Mouse (Mus musculus): ENCODE results near the gene Fam167b. TPM values are rescaled to one million over a fixed set of nuclear protein-coding genes. Genes with fewer than 3 reads are reported as not detected.

Fam167b gene
- total RNA-seq, 1 experiment: not detected

GRCm38 (mm10) chr4:129584884-129585608 lies 6.7 kb upstream of the Fam167b start:
- H3K9me3 ChIP-seq (ENCODE audit: control insufficient read depth, insufficient read depth, low read depth, low read length): no peaks in the 10 kb centered on the region
- peaks cover 0 to 13% of the 10 kb centered on the region in 2 experiments; a peak in 1 of 4 replicates for H3K4me1 ChIP-seq (ENCODE audit: control insufficient read depth in 2 of 2, insufficient read depth in 2 of 2, low read length in 2 of 2, poor library complexity in 1 of 2)
- no peaks in the 10 kb centered on the region for H3K36me3 ChIP-seq (ENCODE audit: control insufficient read depth, insufficient read depth, low read length, poor library complexity, severe bottlenecking)
- H3K27ac ChIP-seq (ENCODE audit: insufficient read depth, low read depth, low read length, poor library complexity, severe bottlenecking): peak overlapping the region; percentile 74
- DNase-seq (ENCODE audit: low read depth, low spot score): peak; percentile 82
- peak overlapping the region; percentile 81 for H3K9ac ChIP-seq (ENCODE audit: insufficient read depth, low read depth, low read length, poor library complexity, severe bottlenecking)
- in situ Hi-C loops (cut with MboI; ENCODE audit: low sequenced_read_pairs in 2 of 2, unreplicated experiment in 2 of 2): no loop called here
- no peak for TF ChIP-seq ZC3H11A (IDR thresholded peaks at IDR 0.05; ENCODE audit: borderline replicate concordance, low read depth, low read length)
- TF ChIP-seq ZNF384 (IDR thresholded peaks at IDR 0.05; ENCODE audit: low read depth, low read length): no peak
- TF ChIP-seq HCFC1 (IDR thresholded peaks at IDR 0.05; ENCODE audit: borderline replicate concordance, insufficient read depth, low read length): no peak
- no peak for TF ChIP-seq CHD2 (IDR thresholded peaks at IDR 0.05; ENCODE audit: low read depth, low read length)
- no peak for TF ChIP-seq MAFK (IDR thresholded peaks at IDR 0.05; ENCODE audit: insufficient read depth, low read depth, low read length)
- H3K4me3 ChIP-seq (ENCODE audit: insufficient read depth in 1 of 2, low read depth in 1 of 2, low read length in 2 of 2, poor library complexity in 1 of 2, severe bottlenecking in 1 of 2): peak overlapping the region; percentile 58 to 59; a peak in 3 of 4 replicates

- no peaks in the 10 kb centered on the region for H3K9me3 ChIP-seq (ENCODE audit: control insufficient read depth, insufficient read depth, low read depth, low read length)
- TF ChIP-seq ZNF384 (IDR thresholded peaks at IDR 0.05; ENCODE audit: low read depth, low read length) (no peak), MAFK (IDR thresholded peaks at IDR 0.05; ENCODE audit: insufficient read depth, low read depth, low read length) (no peak)
- in situ Hi-C loops (cut with MboI; ENCODE audit: low sequenced_read_pairs in 2 of 2, unreplicated experiment in 2 of 2): no loop called here
- H3K4me3 ChIP-seq (ENCODE audit: insufficient read depth in 1 of 2, low read depth in 1 of 2, low read length in 2 of 2, poor library complexity in 1 of 2, severe bottlenecking in 1 of 2): peak overlapping the region; percentile 58 to 59; a peak in 1 of 4 replicates
- no peak overlapping the region; the same call in 1 of the 2 replicates for H3K9ac ChIP-seq (ENCODE audit: insufficient read depth, low read depth, low read length, poor library complexity, severe bottlenecking)
- no peak overlapping the region; the same call in 1 of the 2 replicates for H3K27ac ChIP-seq (ENCODE audit: insufficient read depth, low read depth, low read length, poor library complexity, severe bottlenecking)
- no peaks in the 10 kb centered on the region for H3K36me3 ChIP-seq (ENCODE audit: control insufficient read depth, insufficient read depth, low read length, poor library complexity, severe bottlenecking)
- H3K4me1 ChIP-seq (ENCODE audit: control insufficient read depth in 2 of 2, insufficient read depth in 2 of 2, low read length in 2 of 2, poor library complexity in 1 of 2): peaks cover 0 to 13% of the 10 kb centered on the region in 2 experiments; a peak in 1 of 4 replicates
- DNase-seq (ENCODE audit: low read depth, low spot score): no peak
Observed at GRCm38 (mm10) chr4:129584370-129584769, 6.0 kb upstream of the Fam167b start.

- no peaks in the 10 kb centered on the region for H3K9me3 ChIP-seq (ENCODE audit: control insufficient read depth, insufficient read depth, low read depth, low read length)
- peaks cover 0 to 13% of the 10 kb centered on the region in 2 experiments; a peak in 1 of 4 replicates for H3K4me1 ChIP-seq (ENCODE audit: control insufficient read depth in 2 of 2, insufficient read depth in 2 of 2, low read length in 2 of 2, poor library complexity in 1 of 2)
- H3K27ac ChIP-seq (ENCODE audit: insufficient read depth, low read depth, low read length, poor library complexity, severe bottlenecking): no peak overlapping the region
- H3K4me3 ChIP-seq (ENCODE audit: insufficient read depth in 1 of 2, low read depth in 1 of 2, low read length in 2 of 2, poor library complexity in 1 of 2, severe bottlenecking in 1 of 2): no peak overlapping the region
- peak; percentile 45 for DNase-seq (ENCODE audit: low read depth, low spot score)
- TF ChIP-seq CHD2 (IDR thresholded peaks at IDR 0.05; ENCODE audit: low read depth, low read length) (no peak), ZNF384 (IDR thresholded peaks at IDR 0.05; ENCODE audit: low read depth, low read length) (no peak), MAFK (IDR thresholded peaks at IDR 0.05; ENCODE audit: insufficient read depth, low read depth, low read length) (no peak), HCFC1 (IDR thresholded peaks at IDR 0.05; ENCODE audit: borderline replicate concordance, insufficient read depth, low read length) (no peak), ZC3H11A (IDR thresholded peaks at IDR 0.05; ENCODE audit: borderline replicate concordance, low read depth, low read length) (no peak)
- in situ Hi-C loops (cut with MboI; ENCODE audit: low sequenced_read_pairs in 2 of 2, unreplicated experiment in 2 of 2): no loop called here
- no peaks in the 10 kb centered on the region for H3K36me3 ChIP-seq (ENCODE audit: control insufficient read depth, insufficient read depth, low read length, poor library complexity, severe bottlenecking)
- H3K9ac ChIP-seq (ENCODE audit: insufficient read depth, low read depth, low read length, poor library complexity, severe bottlenecking): peak overlapping the region; percentile 47; the same call in 1 of the 2 replicates
Observed at GRCm38 (mm10) chr4:129582251-129582650, 3.9 kb upstream of the Fam167b start.

GRCm38 (mm10) chr4:129580347-129580746 lies 2.0 kb upstream of the Fam167b start:
- Histone ChIP-seq H3K9me3 (ENCODE audit: control insufficient read depth, insufficient read depth, low read depth, low read length) (no peaks in the 10 kb centered on the region), H3K4me3 (ENCODE audit: insufficient read depth in 1 of 2, low read depth in 1 of 2, low read length in 2 of 2, poor library complexity in 1 of 2, severe bottlenecking in 1 of 2) (no peak overlapping the region), H3K27ac (ENCODE audit: insufficient read depth, low read depth, low read length, poor library complexity, severe bottlenecking) (peak overlapping the region; percentile 16; the same call in 1 of the 2 replicates), H3K4me1 (ENCODE audit: control insufficient read depth in 2 of 2, insufficient read depth in 2 of 2, low read length in 2 of 2, poor library complexity in 1 of 2) (peaks cover 0 to 10% of the 10 kb centered on the region in 2 experiments; a peak in 1 of 4 replicates), H3K36me3 (ENCODE audit: control insufficient read depth, insufficient read depth, low read length, poor library complexity, severe bottlenecking) (no peaks in the 10 kb centered on the region), H3K9ac (ENCODE audit: insufficient read depth, low read depth, low read length, poor library complexity, severe bottlenecking) (no peak overlapping the region; the same call in 1 of the 2 replicates)
- TF ChIP-seq HCFC1 (IDR thresholded peaks at IDR 0.05; ENCODE audit: borderline replicate concordance, insufficient read depth, low read length) (no peak), ZNF384 (IDR thresholded peaks at IDR 0.05; ENCODE audit: low read depth, low read length) (no peak), CHD2 (IDR thresholded peaks at IDR 0.05; ENCODE audit: low read depth, low read length) (no peak), ZC3H11A (IDR thresholded peaks at IDR 0.05; ENCODE audit: borderline replicate concordance, low read depth, low read length) (no peak), MAFK (IDR thresholded peaks at IDR 0.05; ENCODE audit: insufficient read depth, low read depth, low read length) (no peak)
- in situ Hi-C loops (cut with MboI; ENCODE audit: low sequenced_read_pairs in 2 of 2, unreplicated experiment in 2 of 2): no loop called here
- DNase-seq (ENCODE audit: low read depth, low spot score): peak; percentile 45

All from ES-E14 (cell line).